Mouse (Mus musculus): ENCODE measurements around the gene Znrf3. TPM values are rescaled to one million over a fixed set of nuclear protein-coding genes. Genes with fewer than 3 reads are reported as not detected.
A peak's percentile ranks its signal among the peaks of the same experiment; 100 is the strongest.

The Znrf3 gene
- polyA plus RNA-seq, 1 experiment from 2014 or later: 3.5 TPM

DNA sequence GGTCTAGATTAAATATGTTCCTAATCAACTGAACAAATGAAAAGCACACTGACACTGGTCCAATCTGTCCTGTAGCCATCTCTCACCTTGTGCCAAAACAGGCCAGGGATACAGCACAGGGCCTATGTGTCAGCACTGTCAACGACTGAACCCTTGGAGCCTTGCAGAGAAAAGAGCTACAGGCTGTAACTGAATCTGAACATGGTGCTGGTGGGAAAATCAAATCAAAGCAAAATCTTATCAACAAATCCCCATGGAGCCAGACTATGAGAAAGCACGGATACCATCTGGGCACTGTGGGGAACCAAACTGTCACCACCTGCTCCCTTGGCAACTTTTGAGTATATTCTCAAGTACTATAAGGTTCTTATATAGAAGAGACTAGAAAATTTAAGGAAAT is 19.5 kb downstream of the Znrf3 start:
- H3K4me1 ChIP-seq (replicated peaks; ENCODE audit: control insufficient read depth, insufficient read depth, low read length): no peaks in the 10 kb centered on the region
- no peak overlapping the region for H3K4me2 ChIP-seq (replicated peaks; ENCODE audit: low read depth)
- no peaks in the 10 kb centered on the region for H3K36me3 ChIP-seq (ENCODE audit: control insufficient read depth, insufficient read depth)
- no peaks in the 10 kb centered on the region for H3K9me3 ChIP-seq (ENCODE audit: control insufficient read depth)
- no peak overlapping the region for H3K27ac ChIP-seq (ENCODE audit: low read depth, low read length)
- H3K9ac ChIP-seq (ENCODE audit: low read depth, low read length): no peak overlapping the region
- ATAC-seq: no peak
- H3K27me3 ChIP-seq (replicated peaks; ENCODE audit: control insufficient read depth, insufficient read depth, low read length): no peaks in the 10 kb centered on the region
- WGBS: 60% methylated on average over 2 of the region's 2 CpGs
- TF ChIP-seq CTCF (IDR thresholded peaks at IDR 0.05; ENCODE audit: low read depth): no peak
- no peak overlapping the region for H3K4me3 ChIP-seq (ENCODE audit: low read depth, low read length)

DNA sequence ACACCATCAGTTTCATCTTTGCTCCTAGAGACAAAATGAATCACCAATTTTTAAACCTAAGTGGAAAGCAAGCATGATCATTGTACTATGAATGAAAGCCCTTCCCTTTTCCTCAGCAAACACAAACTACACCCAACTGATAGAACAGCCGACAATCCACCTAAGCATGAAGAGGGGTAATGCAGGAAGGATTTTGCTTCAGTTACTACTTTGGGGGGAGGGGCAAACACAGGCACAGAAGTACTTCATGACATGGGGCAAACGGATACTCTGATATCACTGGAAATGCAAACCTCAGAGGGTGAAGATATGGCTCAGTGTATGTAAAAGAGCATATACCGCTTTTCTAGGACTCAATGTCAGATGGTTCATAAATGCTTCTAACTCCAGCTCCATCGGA is 20.5 kb downstream of the Znrf3 start:
- Histone ChIP-seq H3K4me3 (ENCODE audit: low read depth, low read length) (no peak overlapping the region), H3K4me1 (replicated peaks; ENCODE audit: control insufficient read depth, insufficient read depth, low read length) (no peaks in the 10 kb centered on the region), H3K36me3 (ENCODE audit: control insufficient read depth, insufficient read depth) (no peaks in the 10 kb centered on the region), H3K27me3 (replicated peaks; ENCODE audit: control insufficient read depth, insufficient read depth, low read length) (no peaks in the 10 kb centered on the region), H3K27ac (ENCODE audit: low read depth, low read length) (no peak overlapping the region), H3K4me2 (replicated peaks; ENCODE audit: low read depth) (no peak overlapping the region), H3K9ac (ENCODE audit: low read depth, low read length) (no peak overlapping the region), H3K9me3 (ENCODE audit: control insufficient read depth) (no peaks in the 10 kb centered on the region)
- ATAC-seq: no peak
- 64% methylated on average over 4 of the region's 4 CpGs for WGBS
- no peak for TF ChIP-seq CTCF (IDR thresholded peaks at IDR 0.05; ENCODE audit: low read depth)

DNA sequence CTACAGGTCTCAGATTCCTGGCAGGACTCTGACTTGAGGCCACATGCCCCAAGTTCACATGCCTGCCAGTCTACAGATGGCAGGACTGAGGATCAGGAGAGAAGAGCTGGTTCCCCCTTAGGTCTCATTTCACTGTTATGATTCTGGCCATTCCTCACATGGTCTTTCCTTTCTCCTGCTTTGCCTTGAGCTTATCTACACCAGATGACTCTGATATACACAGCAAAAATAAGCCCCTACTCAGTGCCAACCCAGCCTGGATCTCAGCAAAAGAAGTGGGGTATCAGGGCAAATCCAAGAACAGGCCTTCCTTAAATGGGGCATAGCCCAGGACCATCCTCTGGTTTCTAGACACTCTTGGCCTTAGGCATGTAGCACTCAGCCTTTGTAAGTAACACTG is 21.6 kb downstream of the Znrf3 start:
- H3K4me2 ChIP-seq (replicated peaks; ENCODE audit: low read depth): no peak overlapping the region
- no peak overlapping the region for H3K9ac ChIP-seq (ENCODE audit: low read depth, low read length)
- no peaks in the 10 kb centered on the region for H3K9me3 ChIP-seq (ENCODE audit: control insufficient read depth)
- no peak for TF ChIP-seq CTCF (IDR thresholded peaks at IDR 0.05; ENCODE audit: low read depth)
- H3K4me1 ChIP-seq (replicated peaks; ENCODE audit: control insufficient read depth, insufficient read depth, low read length): no peaks in the 10 kb centered on the region
- H3K27ac ChIP-seq (ENCODE audit: low read depth, low read length): no peak overlapping the region
- no peaks in the 10 kb centered on the region for H3K36me3 ChIP-seq (ENCODE audit: control insufficient read depth, insufficient read depth)
- no peak overlapping the region for H3K4me3 ChIP-seq (ENCODE audit: low read depth, low read length)
- no peaks in the 10 kb centered on the region for H3K27me3 ChIP-seq (replicated peaks; ENCODE audit: control insufficient read depth, insufficient read depth, low read length)
- ATAC-seq: no peak

DNA sequence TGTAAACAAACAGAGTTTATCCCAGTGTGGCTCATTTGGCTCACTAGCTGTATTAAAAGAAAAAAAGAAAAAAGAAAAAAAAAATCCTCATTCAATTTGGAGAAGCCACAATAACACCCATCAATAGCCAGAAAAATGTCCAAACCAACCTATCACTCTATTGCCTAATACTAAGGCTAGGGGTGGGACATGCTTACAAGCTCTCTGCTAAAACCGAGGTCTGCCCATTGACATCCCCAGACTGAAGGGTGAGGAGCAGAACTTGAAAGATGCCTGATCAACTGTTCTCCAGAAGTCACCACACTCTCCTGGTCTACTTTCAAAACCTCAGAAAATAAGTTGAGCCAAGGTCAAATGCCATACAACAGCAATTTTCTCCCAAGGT is 22.4 kb downstream of the Znrf3 start:
- H3K9me3 ChIP-seq (ENCODE audit: control insufficient read depth): no peaks in the 10 kb centered on the region
- ATAC-seq: no peak
- H3K27ac ChIP-seq (ENCODE audit: low read depth, low read length): no peak overlapping the region
- H3K9ac ChIP-seq (ENCODE audit: low read depth, low read length): no peak overlapping the region
- no peaks in the 10 kb centered on the region for H3K36me3 ChIP-seq (ENCODE audit: control insufficient read depth, insufficient read depth)
- H3K4me2 ChIP-seq (replicated peaks; ENCODE audit: low read depth): no peak overlapping the region
- H3K27me3 ChIP-seq (replicated peaks; ENCODE audit: control insufficient read depth, insufficient read depth, low read length): no peaks in the 10 kb centered on the region
- no peak overlapping the region for H3K4me3 ChIP-seq (ENCODE audit: low read depth, low read length)
- TF ChIP-seq CTCF (IDR thresholded peaks at IDR 0.05; ENCODE audit: low read depth): no peak
- no peaks in the 10 kb centered on the region for H3K4me1 ChIP-seq (replicated peaks; ENCODE audit: control insufficient read depth, insufficient read depth, low read length)
- WGBS: 19% methylated on average over 1 of the region's 1 CpGs

DNA sequence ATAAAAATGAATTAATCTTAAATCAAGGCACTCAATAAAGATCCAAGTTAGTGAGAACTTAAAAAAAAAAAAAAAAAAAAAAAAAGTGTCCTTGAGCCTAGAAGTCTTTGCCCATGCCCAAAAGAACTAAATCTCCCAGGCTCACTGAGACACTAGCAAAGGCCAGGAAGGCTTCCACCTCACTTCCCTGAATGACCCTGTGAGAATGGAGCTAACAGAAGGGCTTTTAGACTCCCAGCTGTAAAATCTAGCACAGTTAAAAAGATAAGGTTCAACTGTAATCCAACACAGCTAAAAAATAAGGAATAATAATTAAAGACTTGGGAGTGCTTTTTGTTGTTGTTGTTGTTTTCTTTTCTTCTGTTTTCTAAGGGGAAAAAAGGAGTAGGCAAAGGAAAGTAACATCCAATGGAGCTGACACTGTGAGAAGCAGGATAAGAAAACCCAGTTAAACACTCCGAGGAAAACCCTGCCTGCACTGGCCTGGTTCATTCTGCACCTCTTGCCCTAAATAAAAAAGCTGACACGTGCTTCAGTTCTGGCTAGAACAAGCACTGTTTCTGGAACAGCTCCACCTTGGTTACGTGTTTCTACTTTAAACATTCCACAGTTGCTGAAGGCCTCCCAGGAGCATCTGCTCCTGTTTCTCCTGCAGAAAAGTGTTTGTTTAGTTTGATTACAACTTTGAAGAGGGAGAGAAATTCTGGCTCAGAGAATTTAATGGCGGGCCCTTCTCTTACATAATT is 23.0 kb downstream of the Znrf3 start:
- no peaks in the 10 kb centered on the region for H3K4me1 ChIP-seq (replicated peaks; ENCODE audit: control insufficient read depth, insufficient read depth, low read length)
- no peaks in the 10 kb centered on the region for H3K27me3 ChIP-seq (replicated peaks; ENCODE audit: control insufficient read depth, insufficient read depth, low read length)
- H3K9ac ChIP-seq (ENCODE audit: low read depth, low read length): no peak overlapping the region
- no peak for TF ChIP-seq CTCF (IDR thresholded peaks at IDR 0.05; ENCODE audit: low read depth)
- no peaks in the 10 kb centered on the region for H3K9me3 ChIP-seq (ENCODE audit: control insufficient read depth)
- H3K4me3 ChIP-seq (ENCODE audit: low read depth, low read length): no peak overlapping the region
- no peak for ATAC-seq
- 15% methylated on average over 4 of the region's 4 CpGs for WGBS
- H3K36me3 ChIP-seq (ENCODE audit: control insufficient read depth, insufficient read depth): no peaks in the 10 kb centered on the region
- H3K27ac ChIP-seq (ENCODE audit: low read depth, low read length): no peak overlapping the region
- H3K4me2 ChIP-seq (replicated peaks; ENCODE audit: low read depth): no peak overlapping the region

DNA sequence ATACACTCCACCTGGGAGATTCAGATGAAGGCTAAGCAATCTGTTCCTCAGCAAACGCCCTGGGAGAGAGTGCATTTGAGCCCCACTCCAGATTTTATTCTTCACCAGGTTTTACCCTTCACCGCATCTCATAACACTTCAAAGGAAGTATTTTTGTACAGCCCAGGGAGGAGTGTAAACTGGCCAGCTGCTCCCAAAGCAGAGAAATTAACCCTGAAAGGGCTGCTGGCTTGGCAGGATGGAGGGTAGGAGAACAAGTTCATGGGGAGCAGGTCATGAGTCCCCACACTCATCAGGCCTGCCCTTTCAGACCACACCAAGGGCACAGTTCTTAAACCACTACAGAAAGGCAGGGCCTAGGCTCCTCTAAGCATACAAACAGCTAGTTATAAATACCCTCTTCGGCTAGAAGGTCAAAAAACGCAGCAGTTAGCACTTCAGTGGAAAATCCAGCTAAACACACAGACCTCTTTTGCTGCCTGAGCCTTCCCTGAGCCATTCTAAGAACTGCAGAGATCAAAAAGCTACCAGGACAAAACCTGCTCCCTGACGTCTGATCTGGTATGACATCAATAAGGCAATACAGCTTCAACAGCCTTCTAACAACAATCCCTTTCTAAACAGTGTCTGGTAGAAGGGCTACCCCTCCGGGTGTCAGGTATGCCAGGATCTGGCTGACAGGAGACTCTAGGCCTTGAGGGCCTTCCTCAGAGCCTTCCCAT is 28.9 kb downstream of the Znrf3 start:
- Histone ChIP-seq H3K4me3 (ENCODE audit: low read depth, low read length) (no peak overlapping the region), H3K27ac (ENCODE audit: low read depth, low read length) (no peak overlapping the region), H3K4me2 (replicated peaks; ENCODE audit: low read depth) (no peak overlapping the region), H3K4me1 (replicated peaks; ENCODE audit: control insufficient read depth, insufficient read depth, low read length) (no peaks in the 10 kb centered on the region; the same call in 1 of the 2 replicates), H3K36me3 (ENCODE audit: control insufficient read depth, insufficient read depth) (no peaks in the 10 kb centered on the region), H3K27me3 (replicated peaks; ENCODE audit: control insufficient read depth, insufficient read depth, low read length) (no peaks in the 10 kb centered on the region), H3K9me3 (ENCODE audit: control insufficient read depth) (no peaks in the 10 kb centered on the region), H3K9ac (ENCODE audit: low read depth, low read length) (no peak overlapping the region)
- WGBS: 16% methylated on average over 6 of the region's 6 CpGs
- no peak for TF ChIP-seq CTCF (IDR thresholded peaks at IDR 0.05; ENCODE audit: low read depth)
- peak; percentile 36; the same call in 1 of the 2 replicates for ATAC-seq

All from intestine, postnatal 0 days (tissue).